Mouse (Mus musculus): ENCODE measurements around the gene Srrm2. TPM values are rescaled to one million over a fixed set of nuclear protein-coding genes. Genes with fewer than 3 reads are reported as not detected.

Gene Srrm2
- 117 and 357 TPM in 2 replicates for polyA plus RNA-seq (2012; ENCODE audit: insufficient read depth, low replicate concordance)

DNA sequence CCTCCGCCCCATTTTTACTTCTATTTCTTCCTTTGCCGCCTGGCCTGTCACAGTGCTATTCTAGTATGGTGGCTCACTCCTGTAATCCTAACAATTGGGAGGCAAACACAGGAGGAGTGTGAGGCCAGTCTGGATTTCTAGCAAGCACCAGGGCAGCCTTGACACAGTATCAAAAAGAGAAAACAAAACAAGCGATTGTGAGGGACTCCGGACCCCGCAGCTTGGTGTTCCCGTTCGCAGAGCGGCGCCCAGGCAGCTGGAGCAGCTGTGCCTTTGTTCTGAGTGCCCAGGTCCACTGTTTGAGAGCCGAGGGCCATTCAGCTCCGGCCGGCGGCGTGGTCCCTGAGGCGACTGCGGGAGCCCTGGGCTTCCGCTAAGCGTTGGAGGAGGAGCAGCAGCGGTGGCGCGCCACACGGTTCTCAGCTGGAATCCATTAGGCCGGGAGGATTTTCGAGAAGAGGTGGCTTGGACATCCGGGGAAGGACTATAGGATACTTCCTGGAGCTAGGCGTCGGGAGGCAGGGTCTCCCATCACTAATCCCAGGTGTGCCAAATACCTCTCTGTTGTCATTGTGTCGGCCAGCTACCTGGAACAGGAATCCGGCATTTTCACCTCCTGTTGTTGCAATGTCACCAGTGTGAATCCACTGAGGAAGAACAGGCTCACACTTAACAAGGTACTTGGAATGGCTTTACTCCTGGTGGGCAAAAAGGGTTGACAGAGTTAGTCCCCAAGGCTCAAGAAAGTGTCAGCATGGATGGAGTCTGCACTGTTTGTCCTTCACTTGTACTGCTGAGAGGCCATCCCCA lies at the start of gene Srrm2:
Gene Srrm2, plus strand, starts transcription at position 264 of the 810 bp plus-strand sequence.
- H3K4me1 ChIP-seq: peaks cover 45% of the 10 kb centered on the region
- no peaks in the 10 kb centered on the region for H3K36me3 ChIP-seq (replicated peaks; ENCODE audit: low read length)
- H3K27me3 ChIP-seq (replicated peaks): peaks cover 1% of the 10 kb centered on the region
- H3K4me3 ChIP-seq (replicated peaks): peak within 1 kb of the TSS; percentile 90
- no peaks in the 10 kb centered on the region for H3K9me3 ChIP-seq
- no peak for TF ChIP-seq FLI1 (IDR thresholded peaks at IDR 0.05; ENCODE audit: low read length)
- TF ChIP-seq GATA1 (IDR thresholded peaks at IDR 0.05; ENCODE audit: borderline replicate concordance, low read length): no peak

DNA sequence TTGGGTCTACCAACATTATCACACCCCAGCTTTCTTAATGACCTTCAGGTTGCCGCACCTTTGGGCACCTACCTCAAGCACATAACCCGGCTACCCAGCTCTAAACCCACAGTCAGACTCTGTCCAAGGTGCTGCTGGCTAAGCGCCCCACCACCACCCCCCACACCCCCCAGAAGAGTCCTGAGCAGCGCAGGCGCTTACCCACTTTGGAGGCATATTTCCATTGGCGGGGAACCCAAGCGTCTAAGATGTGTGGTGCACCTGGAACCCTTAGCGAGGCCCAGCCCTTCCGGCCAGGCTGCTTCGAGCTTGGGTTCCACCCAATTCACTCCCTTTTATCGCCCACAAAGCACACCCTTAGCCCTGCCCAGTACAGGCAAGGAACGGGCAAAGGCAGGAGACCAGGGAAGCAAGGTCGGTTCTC lies 49.7 kb upstream of the Srrm2 start, which contains the start of gene Paqr4:
Gene Paqr4, minus strand, starts transcription at position 270 of the 424 bp plus-strand sequence.
- Histone ChIP-seq H3K4me3 (replicated peaks) (peak within 1 kb of the TSS; percentile 92), H3K9me3 (peaks cover 3% of the 10 kb centered on the region; the same call in 1 of the 2 replicates), H3K4me1 (peaks cover 68% of the 10 kb centered on the region), H3K27me3 (replicated peaks) (peaks cover 90% of the 10 kb centered on the region), H3K36me3 (replicated peaks; ENCODE audit: low read length) (peaks cover 6% of the 10 kb centered on the region)
- TF ChIP-seq GATA1 (IDR thresholded peaks at IDR 0.05; ENCODE audit: borderline replicate concordance, low read length) (no peak), FLI1 (IDR thresholded peaks at IDR 0.05; ENCODE audit: low read length) (no peak)

DNA sequence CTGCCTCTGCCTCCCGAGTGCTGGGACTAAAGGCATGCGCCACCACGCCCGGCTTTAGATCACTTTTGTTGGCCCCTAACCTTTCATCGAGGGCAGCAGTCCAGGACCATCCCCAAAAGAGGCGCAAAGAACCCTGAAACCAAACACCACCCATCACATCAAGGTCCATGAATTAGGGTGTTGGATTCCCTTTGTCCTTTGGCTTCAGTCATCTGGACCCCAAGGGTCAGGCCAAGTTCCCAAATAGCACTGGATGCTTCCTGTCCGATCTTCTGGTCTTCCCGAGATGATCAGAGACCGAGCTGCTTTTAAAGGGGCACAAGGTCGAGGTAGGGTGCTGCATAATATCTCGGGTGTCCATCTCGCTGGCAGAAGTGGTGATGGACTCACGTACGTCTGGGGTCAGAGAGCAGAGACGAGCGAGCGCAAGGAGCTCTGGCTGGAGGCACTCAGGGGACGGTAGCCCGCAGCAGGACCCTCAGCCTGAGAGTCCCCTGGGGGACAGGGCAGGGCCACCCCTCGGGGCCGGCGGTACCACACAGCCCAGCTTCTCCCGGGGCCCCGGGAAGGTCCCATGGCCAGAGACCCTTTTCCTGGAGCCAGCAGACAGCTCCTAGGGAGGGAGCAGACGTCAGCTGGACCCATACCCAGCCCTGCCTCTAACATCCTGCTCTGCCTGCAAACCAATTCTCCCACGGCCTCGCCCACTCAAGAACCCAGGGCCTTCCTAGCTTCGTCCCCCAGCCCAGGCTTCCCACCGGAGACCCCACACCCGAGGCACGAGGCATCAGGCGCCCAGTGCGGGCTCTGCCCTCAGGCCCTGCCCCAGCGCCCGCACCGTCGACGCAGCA lies 48.7 kb upstream of the Srrm2 start:
- Histone ChIP-seq H3K4me1 (peaks cover 78% of the 10 kb centered on the region), H3K4me3 (replicated peaks) (no peak overlapping the region), H3K9me3 (peaks cover 3% of the 10 kb centered on the region; the same call in 1 of the 2 replicates), H3K27me3 (replicated peaks) (peaks cover 97% of the 10 kb centered on the region), H3K36me3 (replicated peaks; ENCODE audit: low read length) (no peaks in the 10 kb centered on the region)
- TF ChIP-seq FLI1 (IDR thresholded peaks at IDR 0.05; ENCODE audit: low read length) (no peak), GATA1 (IDR thresholded peaks at IDR 0.05; ENCODE audit: borderline replicate concordance, low read length) (no peak)

DNA sequence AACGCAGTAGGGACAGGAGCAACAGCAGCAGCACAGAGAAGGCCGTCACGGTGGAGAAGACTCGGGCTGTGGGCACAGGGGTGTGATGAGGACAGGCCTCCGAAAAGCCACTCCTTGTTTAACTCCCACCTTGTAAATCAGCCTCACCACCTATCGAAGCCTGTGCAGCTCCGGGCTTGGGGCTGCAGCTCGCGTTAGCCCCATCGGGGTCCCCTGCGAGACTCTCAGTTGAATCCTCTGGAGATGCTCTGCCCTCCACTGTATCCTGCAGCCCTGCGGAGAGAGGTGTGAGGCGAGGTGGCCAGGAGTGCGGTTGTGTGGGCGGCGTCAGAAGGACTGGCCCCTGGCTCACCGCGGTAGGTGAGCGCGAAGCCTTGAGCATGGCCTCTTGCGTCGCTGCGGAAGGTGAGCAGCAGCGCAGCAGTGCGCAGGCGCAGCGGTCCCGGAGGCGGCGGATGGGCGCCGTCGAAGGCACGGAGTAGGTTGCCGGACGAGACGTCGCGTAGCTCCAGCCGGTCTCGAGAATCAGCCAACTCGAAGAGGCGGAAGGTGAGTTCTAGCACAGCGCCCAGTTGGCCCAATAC lies 48.0 kb upstream of the Srrm2 start:
- no peaks in the 10 kb centered on the region for H3K36me3 ChIP-seq (replicated peaks; ENCODE audit: low read length)
- peak overlapping the region; percentile 85 for H3K4me3 ChIP-seq (replicated peaks)
- H3K4me1 ChIP-seq: peaks cover 82% of the 10 kb centered on the region
- H3K9me3 ChIP-seq: peaks cover 3% of the 10 kb centered on the region; the same call in 1 of the 2 replicates
- peaks cover 97% of the 10 kb centered on the region for H3K27me3 ChIP-seq (replicated peaks)
- no peak for TF ChIP-seq FLI1 (IDR thresholded peaks at IDR 0.05; ENCODE audit: low read length)
- no peak for TF ChIP-seq GATA1 (IDR thresholded peaks at IDR 0.05; ENCODE audit: borderline replicate concordance, low read length)

DNA sequence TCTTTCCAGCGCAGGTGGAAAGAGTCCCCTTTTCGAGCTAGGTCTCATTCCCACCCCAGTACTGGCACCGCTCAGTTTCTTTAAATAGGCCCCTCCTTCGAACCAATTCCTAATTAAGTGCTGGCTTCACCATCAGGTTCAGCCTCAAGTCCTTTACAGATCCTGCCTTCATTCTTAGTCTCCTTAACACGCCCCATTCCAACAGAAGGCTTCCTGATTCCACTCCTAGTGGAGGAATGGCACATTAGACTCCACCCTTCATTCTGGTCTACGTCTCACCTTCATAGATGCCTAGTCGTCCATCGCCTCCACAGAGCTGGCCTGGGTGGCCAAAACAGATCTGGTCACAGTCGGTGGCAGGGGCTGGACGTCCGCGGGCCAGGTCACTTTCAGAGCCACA lies 47.4 kb upstream of the Srrm2 start:
- H3K4me1 ChIP-seq: peaks cover 79% of the 10 kb centered on the region
- H3K27me3 ChIP-seq (replicated peaks): peaks cover 93% of the 10 kb centered on the region
- H3K4me3 ChIP-seq (replicated peaks): no peak overlapping the region
- no peaks in the 10 kb centered on the region for H3K36me3 ChIP-seq (replicated peaks; ENCODE audit: low read length)
- TF ChIP-seq FLI1 (IDR thresholded peaks at IDR 0.05; ENCODE audit: low read length) (no peak), GATA1 (IDR thresholded peaks at IDR 0.05; ENCODE audit: borderline replicate concordance, low read length) (no peak)
- H3K9me3 ChIP-seq: peaks cover 3% of the 10 kb centered on the region; the same call in 1 of the 2 replicates

DNA sequence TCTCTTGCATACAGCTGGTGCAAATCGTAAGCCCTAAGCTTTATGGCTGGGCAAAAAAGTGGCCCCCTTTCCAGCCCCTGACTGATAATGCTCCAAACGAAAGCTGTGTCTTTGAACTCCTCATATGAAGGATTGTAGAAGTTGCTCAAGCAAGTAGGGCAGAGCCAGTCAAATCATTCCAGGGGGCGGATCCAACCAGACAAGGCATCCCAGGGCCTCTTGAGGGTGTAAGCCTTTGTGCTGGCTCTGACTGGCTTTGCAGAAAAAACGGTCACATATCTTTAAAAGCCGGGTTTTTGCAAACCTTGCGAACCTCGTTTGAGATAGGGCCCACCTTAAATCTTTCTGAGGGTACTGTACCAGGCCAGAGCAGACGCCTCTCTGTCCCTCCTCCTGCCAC lies 46.3 kb upstream of the Srrm2 start:
- H3K4me1 ChIP-seq: peaks cover 80% of the 10 kb centered on the region
- H3K4me3 ChIP-seq (replicated peaks): no peak overlapping the region
- TF ChIP-seq FLI1 (IDR thresholded peaks at IDR 0.05; ENCODE audit: low read length) (no peak), GATA1 (IDR thresholded peaks at IDR 0.05; ENCODE audit: borderline replicate concordance, low read length) (no peak)
- peaks cover 84% of the 10 kb centered on the region for H3K27me3 ChIP-seq (replicated peaks)
- peaks cover 3% of the 10 kb centered on the region; the same call in 1 of the 2 replicates for H3K9me3 ChIP-seq
- H3K36me3 ChIP-seq (replicated peaks; ENCODE audit: low read length): no peaks in the 10 kb centered on the region

DNA sequence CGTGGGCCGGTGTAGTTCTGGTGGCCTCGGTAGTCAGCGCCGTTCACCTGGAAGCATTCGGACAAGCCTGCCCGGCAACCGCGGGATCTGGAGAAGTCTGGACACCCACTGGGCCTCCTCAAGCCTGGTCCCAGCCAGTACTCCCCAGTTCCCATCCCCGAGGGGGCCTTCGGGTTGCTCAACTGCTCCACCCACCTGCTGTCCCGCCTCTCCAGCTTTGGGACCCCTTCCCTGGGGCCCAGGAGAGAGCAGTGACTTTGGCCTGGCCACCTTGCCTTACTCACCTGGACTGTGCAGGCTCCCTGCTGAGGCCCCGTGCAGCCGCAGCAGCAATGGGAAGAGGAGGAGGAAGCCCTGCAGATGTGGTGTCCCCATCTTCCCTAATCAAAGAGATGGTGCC lies 45.7 kb upstream of the Srrm2 start:
- TF ChIP-seq GATA1 (IDR thresholded peaks at IDR 0.05; ENCODE audit: borderline replicate concordance, low read length) (no peak), FLI1 (IDR thresholded peaks at IDR 0.05; ENCODE audit: low read length) (no peak)
- no peaks in the 10 kb centered on the region for H3K36me3 ChIP-seq (replicated peaks; ENCODE audit: low read length)
- peak overlapping the region; percentile 3 for H3K4me3 ChIP-seq (replicated peaks)
- H3K4me1 ChIP-seq: peaks cover 80% of the 10 kb centered on the region
- peaks cover 3% of the 10 kb centered on the region; the same call in 1 of the 2 replicates for H3K9me3 ChIP-seq
- peaks cover 78% of the 10 kb centered on the region for H3K27me3 ChIP-seq (replicated peaks)

DNA sequence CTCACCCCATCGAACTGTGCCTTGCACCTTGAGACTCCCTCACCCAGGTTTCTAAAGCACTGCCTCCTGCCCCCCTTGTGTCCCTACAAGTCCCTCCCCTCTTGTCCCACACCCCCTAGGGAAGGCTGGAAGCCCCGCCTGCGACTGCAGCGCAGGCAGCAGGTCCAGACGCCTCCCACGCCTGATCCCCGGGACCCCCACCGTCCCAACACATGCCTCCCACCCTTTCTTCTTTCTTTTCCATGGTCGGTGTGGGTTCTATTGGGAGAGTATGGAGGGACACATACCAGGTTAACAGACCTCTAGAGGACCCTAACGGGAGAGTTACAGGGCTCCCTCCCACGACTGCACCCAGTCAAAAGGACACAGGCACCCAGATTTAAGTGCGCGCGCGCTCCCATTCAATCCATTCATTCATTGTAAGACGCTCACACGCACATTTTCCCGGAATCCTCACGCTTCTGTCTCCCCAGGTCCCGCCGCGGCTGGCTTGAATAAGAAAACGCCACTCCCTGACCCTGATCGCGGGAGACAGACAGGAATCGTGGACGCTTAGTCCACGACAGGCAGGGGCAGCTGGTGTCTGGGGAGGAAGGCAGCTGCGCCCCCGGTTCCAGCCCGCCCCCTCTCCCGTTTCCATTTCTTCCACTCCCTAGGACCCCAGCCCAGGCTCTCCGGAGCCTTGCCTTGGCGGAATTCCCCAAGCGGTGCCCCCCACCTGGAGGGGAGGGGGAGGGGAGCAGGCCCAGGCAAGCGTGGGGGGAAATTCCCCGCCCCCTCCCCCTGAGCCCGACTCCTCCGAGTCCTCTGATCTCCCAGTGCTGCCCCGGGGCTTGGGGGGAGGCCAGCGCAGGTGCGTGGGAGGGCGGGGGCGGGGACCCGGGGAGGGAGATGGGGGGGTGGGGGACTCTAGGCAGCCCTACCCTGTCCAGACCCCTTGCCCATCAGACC lies 44.8 kb upstream of the Srrm2 start, which contains the start of gene Kremen2:
Gene Kremen2, minus strand, starts transcription at position 533 of the 951 bp plus-strand sequence.
- Histone ChIP-seq H3K4me1 (peaks cover 76% of the 10 kb centered on the region), H3K9me3 (peaks cover 3% of the 10 kb centered on the region; the same call in 1 of the 2 replicates), H3K4me3 (replicated peaks) (peak within 1 kb of the TSS; percentile 75), H3K27me3 (replicated peaks) (peaks cover 69% of the 10 kb centered on the region), H3K36me3 (replicated peaks; ENCODE audit: low read length) (no peaks in the 10 kb centered on the region)
- no peak for TF ChIP-seq GATA1 (IDR thresholded peaks at IDR 0.05; ENCODE audit: borderline replicate concordance, low read length)
- no peak for TF ChIP-seq FLI1 (IDR thresholded peaks at IDR 0.05; ENCODE audit: low read length)

All from megakaryocyte, embryonic 14.5 days (primary cell).